Mouse (Mus musculus): ENCODE data around the gene Hipk4. TPM values are rescaled to one million over a fixed set of nuclear protein-coding genes. Genes with fewer than 3 reads are reported as not detected.

Gene Hipk4
- 0.29 TPM in 2 replicates for polyA plus RNA-seq (2015; fragmentation: Nextera tagmentation; extraction: Ambion mirVana)

GRCm38 (mm10) chr7:27522967-27523366 is at the start of gene Hipk4:
TSS of gene Hipk4 (plus strand) at chr7:27523267.
- no peaks in the 10 kb centered on the region for H3K36me3 ChIP-seq
- H3K4me2 ChIP-seq = no peak within 1 kb of the TSS
- no peak within 1 kb of the TSS for H3K9ac ChIP-seq
- H3K4me1 ChIP-seq (replicated peaks) = peaks cover 8% of the 10 kb centered on the region
- H3K9me3 ChIP-seq (replicated peaks) = no peaks in the 10 kb centered on the region
- H3K27me3 ChIP-seq = no peaks in the 10 kb centered on the region
- H3K4me3 ChIP-seq = no peak within 1 kb of the TSS
- no peak for ATAC-seq (replicated peaks; ENCODE audit: insufficient number of reproducible peaks, insufficient read depth, low FRiP score, low read depth)
- H3K27ac ChIP-seq = no peak within 1 kb of the TSS
- 54% methylated on average over 5 of the region's 5 CpGs for WGBS

- ATAC-seq (replicated peaks; ENCODE audit: insufficient number of reproducible peaks, insufficient read depth, low FRiP score, low read depth) = no peak
Observed at GRCm38 (mm10) chr7:27473835-27474489, 49.1 kb upstream of the Hipk4 start.

GRCm38 (mm10) chr7:27474490-27474954 is 48.5 kb upstream of the Hipk4 start:
- peaks cover 28% of the 10 kb centered on the region for H3K4me1 ChIP-seq (replicated peaks)
- no peaks in the 10 kb centered on the region for H3K27me3 ChIP-seq
- peak overlapping the region; percentile 95 for H3K27ac ChIP-seq
- no peaks in the 10 kb centered on the region for H3K9me3 ChIP-seq (replicated peaks)
- peak; percentile 90 for ATAC-seq (replicated peaks; ENCODE audit: insufficient number of reproducible peaks, insufficient read depth, low FRiP score, low read depth)
- peak overlapping the region; percentile 87 for H3K4me3 ChIP-seq
- H3K9ac ChIP-seq = peak overlapping the region; percentile 86
- peak overlapping the region; percentile 76 for H3K4me2 ChIP-seq
- WGBS = under 1% methylated on average over 23 of the region's 23 CpGs
- H3K36me3 ChIP-seq = peaks cover 10% of the 10 kb centered on the region; the same call in 1 of the 2 replicates

More at GRCm38 (mm10) chr7:27473835-27474489, 49.1 kb upstream of the Hipk4 start:
- Histone ChIP-seq H3K27me3 (no peaks in the 10 kb centered on the region), H3K4me1 (replicated peaks) (peaks cover 28% of the 10 kb centered on the region), H3K36me3 (peaks cover 10% of the 10 kb centered on the region; the same call in 1 of the 2 replicates), H3K27ac (peak overlapping the region; percentile 95), H3K4me2 (peak overlapping the region; percentile 76), H3K9me3 (replicated peaks) (no peaks in the 10 kb centered on the region), H3K9ac (peak overlapping the region; percentile 86), H3K4me3 (peak overlapping the region; percentile 87)
- under 1% methylated on average over 34 of the region's 34 CpGs for WGBS

GRCm38 (mm10) chr7:27475596-27475995 is 47.5 kb upstream of the Hipk4 start:
- Histone ChIP-seq H3K4me2 (peak overlapping the region; percentile 76), H3K4me1 (replicated peaks) (peaks cover 29% of the 10 kb centered on the region), H3K36me3 (peaks cover 10% of the 10 kb centered on the region; the same call in 1 of the 2 replicates), H3K9ac (peak overlapping the region; percentile 25; the same call in 1 of the 2 replicates), H3K4me3 (peak overlapping the region; percentile 87; the same call in 1 of the 2 replicates), H3K9me3 (replicated peaks) (no peaks in the 10 kb centered on the region), H3K27ac (peak overlapping the region; percentile 95), H3K27me3 (no peaks in the 10 kb centered on the region)
- no peak for ATAC-seq (replicated peaks; ENCODE audit: insufficient number of reproducible peaks, insufficient read depth, low FRiP score, low read depth)
- 91% methylated on average over 2 of the region's 2 CpGs for WGBS

GRCm38 (mm10) chr7:27476098-27476635 is 46.9 kb upstream of the Hipk4 start:
- Histone ChIP-seq H3K4me3 (no peak overlapping the region), H3K27me3 (no peaks in the 10 kb centered on the region), H3K9ac (peak overlapping the region; percentile 38; the same call in 1 of the 2 replicates), H3K27ac (peak overlapping the region; percentile 95), H3K36me3 (peaks cover 10% of the 10 kb centered on the region; the same call in 1 of the 2 replicates), H3K4me1 (replicated peaks) (peaks cover 34% of the 10 kb centered on the region), H3K9me3 (replicated peaks) (no peaks in the 10 kb centered on the region), H3K4me2 (peak overlapping the region; percentile 76)
- 83% methylated on average over 14 of the region's 14 CpGs for WGBS
- no peak for ATAC-seq (replicated peaks; ENCODE audit: insufficient number of reproducible peaks, insufficient read depth, low FRiP score, low read depth)

GRCm38 (mm10) chr7:27478561-27478960 is 44.5 kb upstream of the Hipk4 start:
- H3K9me3 ChIP-seq (replicated peaks) = no peaks in the 10 kb centered on the region
- no peak overlapping the region for H3K4me2 ChIP-seq
- H3K9ac ChIP-seq = no peak overlapping the region
- ATAC-seq (replicated peaks; ENCODE audit: insufficient number of reproducible peaks, insufficient read depth, low FRiP score, low read depth) = no peak
- H3K36me3 ChIP-seq = peaks cover 10% of the 10 kb centered on the region; the same call in 1 of the 2 replicates
- H3K4me1 ChIP-seq (replicated peaks) = peaks cover 38% of the 10 kb centered on the region
- H3K4me3 ChIP-seq = no peak overlapping the region
- H3K27me3 ChIP-seq = no peaks in the 10 kb centered on the region
- 74% methylated on average over 7 of the region's 7 CpGs for WGBS
- no peak overlapping the region for H3K27ac ChIP-seq

GRCm38 (mm10) chr7:27479750-27480149 is 43.3 kb upstream of the Hipk4 start:
- H3K4me2 ChIP-seq = no peak overlapping the region
- H3K27me3 ChIP-seq = no peaks in the 10 kb centered on the region
- H3K9me3 ChIP-seq (replicated peaks) = no peaks in the 10 kb centered on the region
- ATAC-seq (replicated peaks; ENCODE audit: insufficient number of reproducible peaks, insufficient read depth, low FRiP score, low read depth) = no peak
- H3K27ac ChIP-seq = peak overlapping the region; percentile 1; the same call in 1 of the 2 replicates
- no peak overlapping the region for H3K4me3 ChIP-seq
- 73% methylated on average over 1 of the region's 1 CpGs for WGBS
- H3K4me1 ChIP-seq (replicated peaks) = peaks cover 38% of the 10 kb centered on the region
- H3K36me3 ChIP-seq = peaks cover 10% of the 10 kb centered on the region; the same call in 1 of the 2 replicates
- no peak overlapping the region for H3K9ac ChIP-seq

GRCm38 (mm10) chr7:27480506-27480905 is 42.6 kb upstream of the Hipk4 start:
- Histone ChIP-seq H3K27me3 (no peaks in the 10 kb centered on the region), H3K9ac (no peak overlapping the region), H3K4me2 (peak overlapping the region; percentile 64; the same call in 1 of the 2 replicates), H3K9me3 (replicated peaks) (no peaks in the 10 kb centered on the region), H3K27ac (peak overlapping the region; percentile 86), H3K36me3 (peaks cover 10% of the 10 kb centered on the region; the same call in 1 of the 2 replicates), H3K4me3 (no peak overlapping the region), H3K4me1 (replicated peaks) (peaks cover 33% of the 10 kb centered on the region)
- 64% methylated on average over 3 of the region's 3 CpGs for WGBS
- ATAC-seq (replicated peaks; ENCODE audit: insufficient number of reproducible peaks, insufficient read depth, low FRiP score, low read depth) = no peak

- peaks cover 30% of the 10 kb centered on the region for H3K4me1 ChIP-seq (replicated peaks)
- WGBS = 10% methylated on average over 11 of the region's 11 CpGs
- peak overlapping the region; percentile 56 for H3K9ac ChIP-seq
- H3K4me2 ChIP-seq = peak overlapping the region; percentile 64
- H3K36me3 ChIP-seq = peaks cover 10% of the 10 kb centered on the region; the same call in 1 of the 2 replicates
- ATAC-seq (replicated peaks; ENCODE audit: insufficient number of reproducible peaks, insufficient read depth, low FRiP score, low read depth) = no peak
- H3K27ac ChIP-seq = peak overlapping the region; percentile 86
- peak overlapping the region; percentile 40 for H3K4me3 ChIP-seq
- no peaks in the 10 kb centered on the region for H3K27me3 ChIP-seq
- no peaks in the 10 kb centered on the region for H3K9me3 ChIP-seq (replicated peaks)
Observed at GRCm38 (mm10) chr7:27480927-27481626, 42.0 kb upstream of the Hipk4 start.

GRCm38 (mm10) chr7:27481627-27481969 is 41.5 kb upstream of the Hipk4 start:
- Histone ChIP-seq H3K4me1 (replicated peaks) (peaks cover 25% of the 10 kb centered on the region), H3K27me3 (no peaks in the 10 kb centered on the region), H3K27ac (peak overlapping the region; percentile 86), H3K4me2 (peak overlapping the region; percentile 64), H3K4me3 (peak overlapping the region; percentile 40), H3K9ac (peak overlapping the region; percentile 56), H3K9me3 (replicated peaks) (no peaks in the 10 kb centered on the region), H3K36me3 (peaks cover 5% of the 10 kb centered on the region; the same call in 1 of the 2 replicates)
- 0% methylated on average over 11 of the region's 12 CpGs for WGBS
- peak; percentile 97 for ATAC-seq (replicated peaks; ENCODE audit: insufficient number of reproducible peaks, insufficient read depth, low FRiP score, low read depth)

GRCm38 (mm10) chr7:27483860-27484259 is 39.2 kb upstream of the Hipk4 start:
- Histone ChIP-seq H3K4me1 (replicated peaks) (peaks cover 29% of the 10 kb centered on the region), H3K27me3 (no peaks in the 10 kb centered on the region), H3K9me3 (replicated peaks) (no peaks in the 10 kb centered on the region), H3K9ac (no peak overlapping the region), H3K4me3 (no peak overlapping the region), H3K36me3 (no peaks in the 10 kb centered on the region; the same call in 1 of the 2 replicates), H3K4me2 (no peak overlapping the region), H3K27ac (no peak overlapping the region)
- no peak for ATAC-seq (replicated peaks; ENCODE audit: insufficient number of reproducible peaks, insufficient read depth, low FRiP score, low read depth)
- WGBS = 80% methylated on average over 4 of the region's 4 CpGs
